Mouse (Mus musculus) forebrain, embryonic 13.5 days (tissue): ENCODE results near the gene Abcc8. TPM values are rescaled to one million over a fixed set of nuclear protein-coding genes. Genes with fewer than 3 reads are reported as not detected.
A peak's percentile ranks its signal among the peaks of the same experiment; 100 is the strongest.
"Not testable (repeated sequence)": the region's sequence is repeated elsewhere in the genome, so short reads cannot be mapped to it uniquely, and the experiment has no call there.

Experiments
- ATAC-seq: fragments of 200-750 bp; cut with Nextera tagmentation; 2 replicates; pipeline ENCODE4 v1.8.0; 2017
- H3K27ac ChIP-seq: fragments of 300-500 bp; sonication (generic); 2 replicates; pipeline ENCODE4 v1.5.1; 2015; ENCODE audit warnings: inconsistent platforms, mild to moderate bottlenecking, moderate library complexity
- H3K27me3 ChIP-seq: fragments of 300-500 bp; sonication (generic); 2 replicates; pipeline ENCODE4 v1.6.1; 2015; ENCODE audit warnings: mild to moderate bottlenecking, inconsistent platforms
- H3K36me3 ChIP-seq: fragments of 300-500 bp; sonication (generic); 2 replicates; pipeline ENCODE4 v1.6.1; 2015; ENCODE audit warnings: mild to moderate bottlenecking, inconsistent platforms; ENCODE audit not compliant: poor library complexity, severe bottlenecking
- H3K4me1 ChIP-seq: fragments of 300-500 bp; sonication (generic); 2 replicates; pipeline ENCODE4 v1.6.1; 2015; ENCODE audit warnings: inconsistent platforms
- H3K4me2 ChIP-seq: fragments of 300-500 bp; sonication (generic); 2 replicates; pipeline ENCODE4 v1.6.1; 2015; ENCODE audit warnings: inconsistent platforms, mild to moderate bottlenecking, moderate library complexity
- H3K4me3 ChIP-seq: fragments of 300-500 bp; sonication (generic); 2 replicates; pipeline ENCODE4 v1.5.1; 2015; ENCODE audit warnings: mild to moderate bottlenecking, inconsistent platforms
- H3K9ac ChIP-seq: fragments of 300-500 bp; sonication (generic); 2 replicates; pipeline ENCODE4 v1.6.1; 2015; ENCODE audit warnings: mild to moderate bottlenecking, inconsistent platforms
- H3K9me3 ChIP-seq: fragments of 300-500 bp; sonication (generic); replicated peaks from 2 replicates; pipeline ENCODE4 v1.6.1; 2016; ENCODE audit warnings: inconsistent platforms
- WGBS: fragments of 180-500 bp; shearing (Covaris S2); methylation state at CpG from one replicate; pipeline ENCODE4 v1.1.7; 2015; 5-methylcytosine and 5-hydroxymethylcytosine counted together
- polyA plus RNA-seq: library from polyadenylated mRNA; unstranded; fragments of >200 nt; fragmentation: Nextera tagmentation; extraction: Ambion mirVana; gene quantifications from 2 replicates; pipeline ENCODE4 v1.2.1, GENCODE M21; 2015

The Abcc8 gene
- polyA plus RNA-seq, 1 experiment from 2014 or later: 10.2 TPM

DNA sequence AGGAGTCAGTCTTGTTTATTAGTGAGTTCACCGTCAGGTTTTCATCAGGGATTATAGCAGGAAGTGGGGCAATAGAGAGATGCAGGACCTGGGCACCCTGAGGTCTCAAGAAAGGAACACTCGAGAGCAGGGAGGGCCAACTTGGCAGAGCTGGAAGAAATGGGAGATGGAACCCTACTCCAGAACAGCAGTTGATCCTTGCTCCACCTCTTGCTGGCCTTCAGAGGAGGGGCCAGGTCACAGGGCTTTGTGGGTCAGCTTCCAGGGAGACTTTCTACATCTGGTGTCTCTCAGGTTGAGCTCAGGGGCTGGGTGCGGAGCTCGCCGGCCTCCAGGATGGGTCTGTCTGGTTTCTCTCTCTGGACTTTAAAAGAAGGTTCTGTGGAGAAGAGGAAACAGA is 15.5 kb upstream of the Abcc8 start:
- Histone ChIP-seq H3K4me2 (no peak overlapping the region), H3K9me3 (no peaks in the 10 kb centered on the region), H3K36me3 (no peaks in the 10 kb centered on the region), H3K9ac (no peak overlapping the region), H3K27me3 (no peaks in the 10 kb centered on the region), H3K27ac (no peak overlapping the region), H3K4me1 (no peaks in the 10 kb centered on the region), H3K4me3 (no peak overlapping the region)
- 86% methylated on average over 5 of the region's 5 CpGs for WGBS
- ATAC-seq: no peak

GRCm38 (mm10) chr7:46184232-46184631 is 4.4 kb upstream of the Abcc8 start:
- H3K9ac ChIP-seq: no peak overlapping the region
- peaks cover 11% of the 10 kb centered on the region for H3K4me1 ChIP-seq
- H3K27ac ChIP-seq: no peak overlapping the region
- peaks cover 25% of the 10 kb centered on the region for H3K27me3 ChIP-seq
- ATAC-seq: no peak
- H3K4me2 ChIP-seq: no peak overlapping the region
- no peak overlapping the region for H3K4me3 ChIP-seq
- H3K36me3 ChIP-seq: no peaks in the 10 kb centered on the region
- H3K9me3 ChIP-seq: no peaks in the 10 kb centered on the region

GRCm38 (mm10) chr7:46181590-46181989 is 1.8 kb upstream of the Abcc8 start:
- H3K4me3 ChIP-seq: no peak overlapping the region
- WGBS: 1% methylated on average over 3 of the region's 3 CpGs
- H3K4me1 ChIP-seq: peaks cover 12% of the 10 kb centered on the region
- H3K27ac ChIP-seq: no peak overlapping the region
- peak; percentile 77 for ATAC-seq
- no peaks in the 10 kb centered on the region for H3K9me3 ChIP-seq
- H3K36me3 ChIP-seq: no peaks in the 10 kb centered on the region
- H3K4me2 ChIP-seq: no peak overlapping the region
- H3K9ac ChIP-seq: no peak overlapping the region
- H3K27me3 ChIP-seq: peaks cover 50% of the 10 kb centered on the region

DNA sequence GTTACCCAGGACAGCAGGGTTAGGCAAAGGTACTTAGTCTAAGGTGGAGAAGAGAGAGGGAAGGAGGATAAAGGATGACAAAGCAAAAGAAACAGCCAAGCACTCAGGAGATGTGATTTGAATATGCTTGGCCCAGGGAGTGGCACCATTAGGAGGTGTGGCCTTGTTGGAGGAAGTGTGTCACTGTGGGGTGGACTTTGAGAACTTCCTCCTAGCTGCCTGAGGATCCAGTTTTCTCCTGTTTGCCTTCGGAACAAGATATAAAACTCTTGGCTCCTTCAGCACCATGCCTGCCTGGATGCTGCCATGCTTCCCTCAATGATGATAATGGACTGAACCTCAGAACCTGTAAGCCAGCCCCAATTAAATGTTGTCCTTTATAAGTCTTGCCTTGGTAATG is 10.9 kb downstream of the Abcc8 start:
- not testable (repeated sequence) for H3K27me3 ChIP-seq, H3K36me3 ChIP-seq, H3K27ac ChIP-seq, ATAC-seq, H3K9me3 ChIP-seq, H3K4me2 ChIP-seq, H3K4me3 ChIP-seq, H3K9ac ChIP-seq, H3K4me1 ChIP-seq
- WGBS: 90% methylated on average over 1 of the region's 1 CpGs

GRCm38 (mm10) chr7:46168402-46168801 is 11.4 kb downstream of the Abcc8 start:
- no peak overlapping the region for H3K4me3 ChIP-seq
- ATAC-seq: no peak
- no peaks in the 10 kb centered on the region for H3K27me3 ChIP-seq
- no peaks in the 10 kb centered on the region for H3K4me1 ChIP-seq
- 94% methylated on average over 6 of the region's 6 CpGs for WGBS
- no peaks in the 10 kb centered on the region for H3K36me3 ChIP-seq
- H3K4me2 ChIP-seq: no peak overlapping the region
- no peaks in the 10 kb centered on the region for H3K9me3 ChIP-seq
- no peak overlapping the region for H3K9ac ChIP-seq
- H3K27ac ChIP-seq: no peak overlapping the region

GRCm38 (mm10) chr7:46167901-46168300 is 11.9 kb downstream of the Abcc8 start:
- no peaks in the 10 kb centered on the region for H3K27me3 ChIP-seq
- no peaks in the 10 kb centered on the region for H3K4me1 ChIP-seq
- H3K36me3 ChIP-seq: no peaks in the 10 kb centered on the region
- H3K9me3 ChIP-seq: no peaks in the 10 kb centered on the region
- H3K4me3 ChIP-seq: no peak overlapping the region
- no peak overlapping the region for H3K27ac ChIP-seq
- no peak for ATAC-seq
- 97% methylated on average over 7 of the region's 7 CpGs for whole genome bisulfite sequencing
- H3K9ac ChIP-seq: no peak overlapping the region
- H3K4me2 ChIP-seq: no peak overlapping the region

DNA sequence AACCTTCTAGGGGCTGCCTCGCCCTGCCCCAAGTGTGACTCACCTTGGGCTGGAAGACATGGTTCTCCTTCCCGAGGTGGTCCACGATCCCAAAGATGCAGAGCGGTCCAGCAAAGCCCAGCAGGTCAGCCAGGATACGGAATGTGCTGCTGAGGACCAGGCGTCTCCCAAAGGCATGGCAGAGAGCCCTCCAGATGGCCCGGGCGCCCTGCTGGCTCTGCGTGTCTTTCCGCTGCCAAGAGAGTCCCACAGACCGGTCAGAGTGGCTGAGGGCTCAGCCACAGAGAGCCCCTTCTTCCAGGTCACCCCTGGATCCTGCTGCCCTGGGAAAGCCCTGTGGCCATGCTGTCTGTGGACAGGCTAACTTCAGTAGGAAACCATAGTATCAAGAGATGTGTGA is 14.0 kb downstream of the Abcc8 start:
- H3K4me3 ChIP-seq: no peak overlapping the region
- ATAC-seq: no peak

GRCm38 (mm10) chr7:46162731-46163130 is 17.1 kb downstream of the Abcc8 start:
- WGBS: 75% methylated on average over 5 of the region's 5 CpGs
- H3K27ac ChIP-seq: peak overlapping the region; percentile 37
- ATAC-seq: no peak

More for the DNA sequence above, 14.0 kb downstream of the Abcc8 start:
- H3K36me3 ChIP-seq: no peaks in the 10 kb centered on the region
- 95% methylated on average over 11 of the region's 11 CpGs for WGBS
- H3K27me3 ChIP-seq: no peaks in the 10 kb centered on the region
- no peaks in the 10 kb centered on the region for H3K9me3 ChIP-seq
- no peak overlapping the region for H3K9ac ChIP-seq
- peaks cover 7% of the 10 kb centered on the region; the same call in 1 of the 2 replicates for H3K4me1 ChIP-seq
- no peak overlapping the region for H3K27ac ChIP-seq
- H3K4me2 ChIP-seq: no peak overlapping the region

GRCm38 (mm10) chr7:46162132-46162727 is 17.6 kb downstream of the Abcc8 start:
- H3K9ac ChIP-seq: no peak overlapping the region; the same call in 1 of the 2 replicates
- ATAC-seq: 0 out of 2 replicates have a peak, but pooled peaks have one; percentile 27
- no peaks in the 10 kb centered on the region for H3K36me3 ChIP-seq
- H3K4me3 ChIP-seq: no peak overlapping the region
- H3K4me2 ChIP-seq: no peak overlapping the region
- H3K4me1 ChIP-seq: peaks cover 7% of the 10 kb centered on the region; the same call in 1 of the 2 replicates
- H3K9me3 ChIP-seq: no peaks in the 10 kb centered on the region
- H3K27me3 ChIP-seq: no peaks in the 10 kb centered on the region
- 0 out of 2 replicates have a peak overlapping the region, but pooled peaks have one; percentile 37 for H3K27ac ChIP-seq
- WGBS: 71% methylated on average over 11 of the region's 11 CpGs

More at GRCm38 (mm10) chr7:46162731-46163130, 17.1 kb downstream of the Abcc8 start:
- Histone ChIP-seq H3K4me2 (no peak overlapping the region), H3K9ac (no peak overlapping the region), H3K4me1 (peaks cover 7% of the 10 kb centered on the region; the same call in 1 of the 2 replicates), H3K36me3 (no peaks in the 10 kb centered on the region), H3K4me3 (no peak overlapping the region), H3K9me3 (no peaks in the 10 kb centered on the region), H3K27me3 (no peaks in the 10 kb centered on the region)

GRCm38 (mm10) chr7:46161615-46162014 is 18.2 kb downstream of the Abcc8 start:
- no peak overlapping the region for H3K9ac ChIP-seq
- WGBS: 20% methylated on average over 3 of the region's 3 CpGs
- peaks cover 7% of the 10 kb centered on the region; the same call in 1 of the 2 replicates for H3K4me1 ChIP-seq
- no peaks in the 10 kb centered on the region for H3K9me3 ChIP-seq
- H3K4me3 ChIP-seq: no peak overlapping the region
- H3K36me3 ChIP-seq: no peaks in the 10 kb centered on the region
- no peaks in the 10 kb centered on the region for H3K27me3 ChIP-seq
- H3K4me2 ChIP-seq: no peak overlapping the region
- no peak for ATAC-seq
- H3K27ac ChIP-seq: no peak overlapping the region

DNA sequence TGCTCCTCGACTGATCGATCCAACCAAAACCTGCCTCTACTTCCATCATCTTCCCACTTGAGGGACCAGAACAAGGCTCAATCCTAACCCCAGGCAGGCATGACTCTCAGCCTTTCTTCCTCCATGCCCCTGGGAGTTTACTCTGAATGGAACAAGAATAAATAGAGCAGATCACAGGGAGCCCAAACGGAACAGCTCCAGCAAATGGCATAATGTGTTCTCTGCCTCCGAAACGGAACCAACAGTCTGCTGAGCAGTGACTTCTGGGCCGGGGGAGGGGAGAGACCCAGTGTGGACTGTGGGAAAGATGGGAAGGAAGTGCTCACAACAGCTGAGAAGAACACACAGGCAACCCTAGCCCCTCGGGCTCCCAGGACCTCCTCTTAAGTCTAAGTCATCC is 22.1 kb downstream of the Abcc8 start:
- H3K4me2 ChIP-seq: no peak overlapping the region
- H3K9ac ChIP-seq: no peak overlapping the region
- no peak overlapping the region for H3K27ac ChIP-seq
- no peaks in the 10 kb centered on the region for H3K36me3 ChIP-seq
- H3K27me3 ChIP-seq: no peaks in the 10 kb centered on the region; the same call in 1 of the 2 replicates
- no peak for ATAC-seq
- H3K4me1 ChIP-seq: peaks cover 22% of the 10 kb centered on the region
- H3K4me3 ChIP-seq: no peak overlapping the region
- 74% methylated on average over 7 of the region's 7 CpGs for WGBS
- no peaks in the 10 kb centered on the region for H3K9me3 ChIP-seq

DNA sequence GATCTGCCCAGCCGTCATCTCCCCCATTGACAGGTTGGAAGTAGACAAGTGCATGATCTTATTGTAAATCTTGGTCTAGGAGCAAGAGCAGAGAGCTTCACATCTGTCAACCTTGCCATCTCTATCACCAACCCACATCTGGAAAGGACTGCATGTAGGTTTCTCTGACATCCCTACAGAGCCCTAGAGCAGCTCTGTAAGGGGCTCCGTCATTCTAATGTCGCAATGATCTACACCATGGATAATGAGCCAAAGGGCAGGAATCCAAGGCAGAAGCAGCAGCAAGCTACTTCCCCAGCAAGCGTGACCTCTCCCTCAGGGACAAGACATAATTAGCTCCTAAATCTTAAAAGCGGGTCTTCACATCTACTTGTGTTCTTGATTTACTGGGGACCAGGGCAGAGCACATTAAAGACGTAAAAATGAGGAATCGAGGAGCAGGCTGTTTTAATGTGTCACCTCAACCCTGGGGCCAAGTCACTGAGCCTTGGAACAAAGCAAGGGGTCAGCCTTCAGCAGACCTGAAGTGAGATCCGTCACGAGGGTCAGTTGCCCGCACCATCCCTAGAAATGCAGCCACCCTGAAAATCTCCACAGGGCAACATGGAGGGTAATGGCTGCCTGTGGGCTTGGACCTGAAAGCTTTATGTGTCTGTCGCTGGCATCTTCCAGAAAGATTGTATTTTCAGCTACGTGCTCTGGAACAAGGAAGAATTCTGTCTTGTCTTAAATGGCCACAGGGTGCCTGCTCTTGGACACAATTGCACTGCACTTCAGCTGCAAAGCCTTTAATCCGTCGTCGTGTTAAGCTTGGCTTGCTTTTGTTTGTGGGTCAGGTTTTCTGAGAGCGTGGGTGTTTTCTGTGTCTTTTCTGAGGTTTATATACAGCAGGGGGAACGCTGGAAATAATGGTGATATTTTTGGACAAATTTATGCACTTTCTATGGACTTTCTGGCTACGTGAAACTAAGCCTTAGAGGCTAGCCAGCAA is 25.0 kb downstream of the Abcc8 start:
- Histone ChIP-seq H3K9ac (no peak overlapping the region), H3K9me3 (no peaks in the 10 kb centered on the region), H3K27me3 (no peaks in the 10 kb centered on the region; the same call in 1 of the 2 replicates), H3K27ac (no peak overlapping the region), H3K4me3 (no peak overlapping the region), H3K4me1 (peaks cover 20% of the 10 kb centered on the region), H3K36me3 (no peaks in the 10 kb centered on the region), H3K4me2 (no peak overlapping the region)
- WGBS: 24% methylated on average over 18 of the region's 18 CpGs
- ATAC-seq: no peak
